Mouse (Mus musculus): ENCODE measurements around the gene Trpc7.

Gene Trpc7

GRCm38 (mm10) chr13:56792844-56793243 lies 102.9 kb downstream of the Trpc7 start:
- DNase-seq (ENCODE audit: low read depth, low spot score) = no peak

- DNase-seq (ENCODE audit: low read depth, low spot score) = no peak
Observed at GRCm38 (mm10) chr13:56790683-56791082, 105.1 kb downstream of the Trpc7 start.

GRCm38 (mm10) chr13:56782621-56783020 lies 113.2 kb downstream of the Trpc7 start:
- no peak for DNase-seq (ENCODE audit: low read depth, low spot score)

DNA sequence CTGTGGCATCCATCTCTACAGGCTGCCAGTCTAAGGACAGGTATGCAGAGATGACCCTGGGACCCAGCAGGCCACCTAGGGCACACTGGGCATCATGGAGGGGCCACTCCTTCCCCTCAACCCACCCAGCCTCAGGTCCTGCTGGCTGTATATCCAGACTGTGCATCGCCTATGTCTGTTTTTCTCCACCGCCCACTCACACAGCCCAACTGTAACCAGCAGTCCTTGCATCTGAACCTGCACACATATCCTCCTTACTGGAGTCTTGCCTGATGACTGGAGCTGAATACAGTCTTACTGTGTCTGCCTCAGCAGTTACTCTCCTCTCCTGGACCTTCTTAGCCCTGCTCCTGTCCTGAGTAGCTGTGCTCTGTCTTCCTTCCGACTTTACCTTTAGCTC lies 114.1 kb downstream of the Trpc7 start:
- DNase-seq (ENCODE audit: low read depth, low spot score) = no peak

GRCm38 (mm10) chr13:56780746-56781469 lies 114.9 kb downstream of the Trpc7 start:
- no peak for DNase-seq (ENCODE audit: low read depth, low spot score)

- no peak for DNase-seq (ENCODE audit: low read depth, low spot score)
Observed at GRCm38 (mm10) chr13:56774304-56774703, 121.5 kb downstream of the Trpc7 start.

DNA sequence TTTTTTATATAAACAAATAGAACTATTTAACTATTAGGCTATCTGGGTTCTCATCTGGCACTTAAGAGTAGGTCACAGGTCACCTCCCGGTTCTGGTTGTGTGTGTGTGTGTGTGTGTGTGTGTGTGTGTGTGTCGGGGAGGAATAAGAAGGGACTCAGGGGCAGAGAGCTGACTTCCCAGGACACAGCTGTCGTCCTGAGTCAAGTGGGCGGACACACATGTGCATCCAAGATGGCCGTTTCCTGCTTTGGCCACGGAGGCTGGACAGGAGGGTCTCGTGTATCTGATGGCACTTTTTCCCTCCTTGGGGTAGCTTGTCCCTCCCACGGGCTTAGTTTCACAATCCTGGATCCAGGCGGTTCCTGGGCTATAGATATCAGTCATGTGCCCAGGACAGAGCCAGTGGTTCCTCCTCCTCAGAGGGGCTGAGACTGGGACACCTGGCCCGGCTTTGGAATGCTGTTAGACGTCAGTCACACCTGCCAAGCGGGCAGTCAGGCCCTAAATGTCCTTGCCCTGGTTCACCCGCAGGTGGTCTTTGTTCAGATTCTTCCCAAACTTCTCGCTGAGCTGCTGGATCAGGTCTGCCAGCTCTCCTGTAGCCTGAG lies 122.4 kb downstream of the Trpc7 start:
- no peak for DNase-seq (ENCODE audit: low read depth, low spot score)

DNA sequence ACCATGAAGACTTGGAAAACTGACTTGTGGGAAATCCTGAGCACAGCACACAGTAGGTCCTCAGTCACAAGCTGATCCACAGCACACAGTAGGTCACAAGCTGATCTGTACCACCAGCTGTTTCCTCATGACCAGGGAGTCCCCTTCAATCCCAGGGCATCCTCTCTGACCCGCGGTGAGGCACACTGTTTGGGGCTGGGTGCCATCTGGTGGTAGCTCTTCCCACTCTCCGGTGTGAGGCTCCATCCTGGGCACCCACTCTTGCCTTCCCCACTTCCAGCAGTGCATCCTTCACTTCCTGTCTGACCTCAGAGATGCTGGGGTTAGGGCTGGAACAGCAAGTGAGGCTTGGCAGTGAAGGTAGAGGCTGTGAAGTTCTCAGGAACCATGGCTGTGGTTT lies 123.2 kb downstream of the Trpc7 start:
- DNase-seq (ENCODE audit: low read depth, low spot score) = no peak

DNA sequence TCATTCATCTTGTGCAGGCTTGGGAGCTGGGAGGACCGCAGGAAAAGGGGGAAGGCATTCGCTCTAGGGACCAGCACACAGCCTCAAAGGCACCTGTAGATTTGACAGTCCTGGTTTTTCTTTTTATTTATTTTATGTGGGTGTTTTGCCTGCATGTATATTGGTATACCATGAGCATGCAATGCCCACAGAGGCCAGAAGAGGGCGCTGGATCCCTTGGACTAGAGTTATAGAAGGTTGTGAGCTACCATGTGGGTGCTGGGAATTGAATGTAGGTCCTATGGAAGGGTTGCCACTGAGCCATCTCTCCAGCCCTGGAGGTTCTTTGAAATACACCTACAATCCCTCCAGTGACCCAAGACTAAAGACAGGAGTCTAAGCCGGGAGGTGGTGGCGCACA lies 125.0 kb downstream of the Trpc7 start:
- DNase-seq (ENCODE audit: low read depth, low spot score) = no peak

- no peak for DNase-seq (ENCODE audit: low read depth, low spot score)
Observed at GRCm38 (mm10) chr13:56770136-56770578, 125.6 kb downstream of the Trpc7 start.

- DNase-seq (ENCODE audit: low read depth, low spot score) = no peak
Observed at GRCm38 (mm10) chr13:56769431-56769830, 126.4 kb downstream of the Trpc7 start.

GRCm38 (mm10) chr13:56766211-56766610 lies 129.6 kb downstream of the Trpc7 start:
- DNase-seq (ENCODE audit: low read depth, low spot score) = peak; percentile 3

DNA sequence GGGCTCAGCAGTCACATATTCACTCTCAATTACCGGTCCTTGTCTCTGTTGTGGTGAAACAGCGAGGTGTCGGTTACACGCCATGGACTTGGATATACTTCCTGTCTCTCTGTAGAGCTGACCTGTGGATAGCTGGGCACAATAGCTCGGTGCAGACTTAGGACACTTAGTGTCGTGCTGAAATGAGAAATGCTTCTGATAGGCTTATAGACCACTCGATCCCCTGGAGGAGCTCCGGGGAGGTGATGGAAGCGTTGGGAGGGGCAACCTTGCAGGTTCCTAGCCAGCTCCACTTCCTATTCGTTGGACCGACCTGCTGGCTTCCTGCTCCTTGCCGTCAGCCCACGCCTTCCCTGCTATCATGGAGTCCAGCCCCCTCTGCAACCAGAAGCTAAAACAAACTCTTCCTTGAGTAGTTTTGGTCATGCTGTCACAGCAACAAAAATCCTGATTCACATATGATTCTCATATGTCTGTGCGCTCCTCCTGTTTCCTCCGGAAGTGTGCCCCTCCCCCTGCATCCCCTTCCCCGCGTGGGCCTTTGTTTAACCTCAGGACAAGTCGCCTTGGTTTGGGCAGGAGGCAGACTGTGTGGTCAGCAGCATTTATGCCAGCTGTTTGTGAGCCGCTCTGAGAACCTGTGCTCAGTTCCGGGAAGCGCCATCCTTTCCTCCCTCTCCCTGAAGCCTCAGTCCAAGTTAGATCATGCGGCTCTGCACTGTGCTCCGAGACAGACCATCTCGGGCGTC lies 130.3 kb downstream of the Trpc7 start:
- peak; percentile 7 for DNase-seq (ENCODE audit: low read depth, low spot score)

- no peak for DNase-seq (ENCODE audit: low read depth, low spot score)
Observed at GRCm38 (mm10) chr13:56762446-56763229, 133.2 kb downstream of the Trpc7 start.

DNA sequence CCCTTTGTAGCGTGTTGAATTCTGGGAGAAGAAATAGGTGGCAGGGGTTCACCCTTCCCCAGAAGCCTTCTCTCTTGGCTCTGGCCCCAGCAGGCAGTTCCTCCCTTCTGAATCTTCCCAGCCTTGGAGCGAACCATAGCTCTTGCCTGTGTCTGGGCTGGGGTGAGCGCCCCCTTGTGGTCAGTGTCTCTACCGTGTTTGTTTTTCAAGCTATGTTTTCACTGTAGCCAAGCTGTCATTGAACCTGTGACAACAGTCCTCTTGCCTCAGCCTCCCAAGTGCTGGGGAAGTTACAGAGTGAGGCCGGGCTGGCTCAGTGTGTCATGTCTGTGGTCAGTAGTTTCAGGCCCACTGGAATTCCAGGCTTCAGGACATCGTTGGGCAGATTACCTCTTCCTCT lies 137.3 kb downstream of the Trpc7 start:
- peak; percentile 46 for DNase-seq (ENCODE audit: low read depth, low spot score)

- DNase-seq (ENCODE audit: low read depth, low spot score) = no peak
Observed at GRCm38 (mm10) chr13:56757201-56757600, 138.6 kb downstream of the Trpc7 start.

DNA sequence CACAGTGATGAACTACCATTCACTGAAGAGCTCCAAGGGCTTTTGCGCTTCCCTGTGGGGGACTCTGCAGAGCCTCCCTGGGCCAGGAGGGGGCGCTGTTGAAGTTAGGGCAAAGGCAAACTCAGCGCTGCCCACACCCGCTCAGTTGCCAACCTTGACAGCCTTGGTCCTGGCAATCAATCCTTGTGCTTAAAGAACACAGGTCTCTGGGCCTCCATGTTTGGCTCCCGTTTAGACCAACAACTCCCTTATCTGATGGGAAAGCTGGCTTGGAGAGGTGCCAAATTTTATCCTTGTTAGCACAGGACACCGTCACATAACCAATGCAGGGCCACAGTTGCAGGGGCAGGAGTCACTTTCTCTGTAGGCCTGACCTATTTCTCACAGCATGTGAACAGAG lies 139.9 kb downstream of the Trpc7 start:
- no peak for DNase-seq (ENCODE audit: low read depth, low spot score)

GRCm38 (mm10) chr13:56753192-56753951 lies 142.4 kb downstream of the Trpc7 start, which contains the start of gene Gm45623:
Gm45623 (minus strand) TSS chr13:56753827.
- DNase-seq (ENCODE audit: low read depth, low spot score) = no peak

DNA sequence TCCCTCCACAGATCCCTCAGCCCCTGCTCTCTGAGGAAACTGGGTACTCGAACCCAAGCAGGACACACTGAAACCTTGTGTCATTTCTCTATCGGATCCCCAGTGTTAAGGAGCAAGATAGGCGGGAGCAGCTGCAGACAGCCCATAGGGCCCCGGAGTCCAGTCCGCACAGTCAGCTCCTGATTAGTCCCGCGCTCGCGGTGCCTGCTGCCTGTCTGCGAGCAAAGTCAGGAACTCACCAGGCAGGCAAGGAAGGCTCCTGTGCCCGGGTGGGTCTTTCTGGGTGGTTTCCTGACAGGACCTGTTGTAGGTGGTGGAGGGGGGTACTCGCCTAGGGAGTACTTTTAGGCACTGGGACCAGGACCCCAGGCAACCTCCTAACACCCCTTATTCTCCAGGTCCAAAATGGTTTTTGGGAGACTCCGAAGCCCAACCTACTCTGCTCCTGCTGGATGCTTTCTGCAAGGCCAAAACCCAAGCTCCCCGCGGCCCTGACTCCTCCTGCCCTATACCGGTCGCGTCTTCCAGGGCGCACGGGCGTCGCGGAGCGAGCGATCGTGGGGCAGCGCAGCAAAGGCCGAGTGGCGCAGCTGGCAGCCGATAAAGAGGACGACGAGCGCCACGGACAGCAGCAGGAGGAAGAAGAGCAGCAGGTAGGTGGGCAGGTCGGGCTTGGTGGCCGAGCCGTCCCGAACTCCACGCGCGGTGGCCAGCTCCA lies 143.2 kb downstream of the Trpc7 start:
- no peak for DNase-seq (ENCODE audit: low read depth, low spot score)

DNA sequence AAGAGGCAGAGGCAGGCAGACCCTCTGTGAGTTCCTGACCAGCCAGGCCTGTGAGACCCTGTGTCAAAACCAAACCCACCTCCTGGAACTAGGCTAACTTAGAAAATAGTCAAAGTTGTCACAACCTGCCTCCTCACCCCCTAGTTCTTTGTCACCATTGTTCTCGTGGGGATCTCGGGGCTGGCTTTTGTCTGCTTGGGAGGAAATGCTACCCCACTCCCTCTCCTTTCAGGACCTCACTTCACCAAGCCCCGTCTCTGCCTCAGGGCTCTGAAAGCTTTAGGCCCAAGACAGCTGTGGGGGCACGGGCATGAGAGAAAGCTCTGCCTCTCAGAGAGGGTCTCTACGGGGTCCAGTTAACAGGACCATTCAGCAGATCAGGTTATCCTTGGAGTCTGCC lies 144.0 kb downstream of the Trpc7 start:
- no peak for DNase-seq (ENCODE audit: low read depth, low spot score)

Measured in skeletal muscle tissue, adult 2 months (tissue).